23 mouse cellular contexts compared by ENCODE assay signal in the genomic region with DNA sequence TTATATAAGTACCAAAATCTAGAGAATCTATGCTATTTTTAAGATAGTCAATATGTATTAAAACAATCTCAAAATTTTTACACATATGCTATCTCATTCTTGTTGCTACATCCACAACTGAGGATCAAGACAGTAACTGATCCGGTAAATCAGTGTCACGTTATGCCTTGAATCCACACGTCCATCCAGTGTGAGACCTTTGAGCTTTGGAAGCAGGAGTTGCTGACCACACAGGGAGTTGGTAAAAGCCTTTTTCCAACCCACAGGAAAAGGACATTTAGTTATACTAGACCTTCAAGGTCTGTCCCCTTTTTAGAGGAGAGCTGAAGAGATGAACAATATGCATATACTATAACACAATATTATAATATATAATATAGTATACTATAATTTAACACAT. TPM values are rescaled to one million over a fixed set of nuclear protein-coding genes. Genes with fewer than 3 reads are reported as not detected.
DNase-seq lines count a peak whose midpoint lies in the region; ATAC-seq and TF ChIP-seq lines count a peak whose summit lies in the region.
"Had no signal": no experiment of that assay in that cellular context is flagged by ENCODE, and none has a peak within 500 bp of the region (broad histone marks: within the 10 kb centered on the region; RNA-seq: fewer than 3 reads in every experiment).

No protein-coding gene starts in this region.

- H3K4me3 ChIP-seq in kidney, adult 2 months (ENCODE audit: insufficient read depth, low read depth, low read length): no peak overlapping the region
- H3K4me3 ChIP-seq in kidney, embryonic 15.5 days (replicated peaks): no peak overlapping the region
- H3K4me3 ChIP-seq in kidney, postnatal 0 days (replicated peaks; ENCODE audit: low read depth, low read length): no peak overlapping the region
- no peak overlapping the region for H3K4me3 ChIP-seq in kidney, embryonic 16.5 days (ENCODE audit: low read length)
- H3K4me3 ChIP-seq in thymus, adult 2 months (ENCODE audit: control insufficient read depth, insufficient read depth, low read length): no peak overlapping the region
- H3K4me3 ChIP-seq in forebrain, embryonic 15.5 days: no peak overlapping the region
- H3K4me3 ChIP-seq: embryonic facial prominence, embryonic 13.5 days; embryonic facial prominence, embryonic 15.5 days; erythroblast, embryonic 14.5 days; forebrain, embryonic 10.5 days; forebrain, embryonic 12.5 days had no signal

- H3K9me3 ChIP-seq in kidney, embryonic 15.5 days (replicated peaks): no peaks in the 10 kb centered on the region
- no peaks in the 10 kb centered on the region for H3K9me3 ChIP-seq in kidney, postnatal 0 days (replicated peaks; ENCODE audit: low read length)
- no peaks in the 10 kb centered on the region for H3K9me3 ChIP-seq in kidney, embryonic 16.5 days (ENCODE audit: low read length)
- H3K9me3 ChIP-seq in forebrain, embryonic 15.5 days: no peaks in the 10 kb centered on the region
- H3K9me3 ChIP-seq: embryonic facial prominence, embryonic 13.5 days; embryonic facial prominence, embryonic 15.5 days; forebrain, embryonic 10.5 days; forebrain, embryonic 12.5 days had no signal

- no peaks in the 10 kb centered on the region for H3K27me3 ChIP-seq in kidney, adult 2 months (replicated peaks; ENCODE audit: control insufficient read depth, insufficient read depth, low read length)
- no peaks in the 10 kb centered on the region for H3K27me3 ChIP-seq in kidney, embryonic 15.5 days
- H3K27me3 ChIP-seq in kidney, postnatal 0 days (ENCODE audit: insufficient read depth, low read length): no peaks in the 10 kb centered on the region
- no peaks in the 10 kb centered on the region for H3K27me3 ChIP-seq in kidney, embryonic 16.5 days (ENCODE audit: insufficient read depth, low read length)
- H3K27me3 ChIP-seq in thymus, adult 2 months (ENCODE audit: control insufficient read depth, insufficient read depth, low read length): no peaks in the 10 kb centered on the region
- no peaks in the 10 kb centered on the region for H3K27me3 ChIP-seq in forebrain, embryonic 15.5 days
- H3K27me3 ChIP-seq: embryonic facial prominence, embryonic 13.5 days; embryonic facial prominence, embryonic 15.5 days; forebrain, embryonic 12.5 days had no signal

- no peak for TF ChIP-seq CTCF in kidney, adult 2 months (conservative IDR thresholded peaks at IDR 0.05; ENCODE audit: insufficient read depth, insufficient read length, low read depth, low read length)
- TF ChIP-seq CTCF in kidney, postnatal 0 days (IDR thresholded peaks at IDR 0.05; ENCODE audit: low read depth): no peak
- TF ChIP-seq CTCF in thymus, adult 2 months (IDR thresholded peaks at IDR 0.05; ENCODE audit: borderline replicate concordance, control insufficient read depth, extremely low read depth, insufficient read depth, low read length, poor library complexity): no peak

- no peak for ATAC-seq in kidney, embryonic 15.5 days (replicated peaks; ENCODE audit: low FRiP score)
- peak; percentile 52; the same call in 1 of the 2 replicates for ATAC-seq in kidney, postnatal 0 days (replicated peaks; ENCODE audit: low FRiP score, low read depth)
- no peak for ATAC-seq in kidney, embryonic 16.5 days (ENCODE audit: low FRiP score, low TSS enrichment)
- no peak for ATAC-seq in forebrain, embryonic 15.5 days (replicated peaks)
- ATAC-seq: forebrain, embryonic 14.5 days had no signal

- H3K4me1 ChIP-seq in kidney, adult 2 months (ENCODE audit: control insufficient read depth, insufficient read depth, low read length): no peaks in the 10 kb centered on the region; the same call in 1 of the 2 replicates
- H3K4me1 ChIP-seq in kidney, embryonic 15.5 days: no peaks in the 10 kb centered on the region
- H3K4me1 ChIP-seq in kidney, postnatal 0 days (replicated peaks; ENCODE audit: insufficient read depth, low read length): no peaks in the 10 kb centered on the region
- no peaks in the 10 kb centered on the region for H3K4me1 ChIP-seq in kidney, embryonic 16.5 days (ENCODE audit: insufficient read depth, low read length)
- H3K4me1 ChIP-seq in thymus, adult 2 months (replicated peaks; ENCODE audit: control insufficient read depth, insufficient read depth, low read length): peaks cover 22% of the 10 kb centered on the region
- H3K4me1 ChIP-seq in forebrain, embryonic 15.5 days: no peaks in the 10 kb centered on the region
- H3K4me1 ChIP-seq: embryonic facial prominence, embryonic 13.5 days; embryonic facial prominence, embryonic 15.5 days; forebrain, embryonic 10.5 days; forebrain, embryonic 12.5 days had no signal

- WGBS in kidney, adult 2 months: 61% methylated on average over 3 of the region's 3 CpGs
- WGBS in kidney, embryonic 15.5 days: 83% methylated on average over 3 of the region's 3 CpGs
- 73% methylated on average over 3 of the region's 3 CpGs for WGBS in kidney, postnatal 0 days
- 79% methylated on average over 3 of the region's 3 CpGs for WGBS in kidney, embryonic 16.5 days
- WGBS in thymus, adult 2 months: 92% methylated on average over 3 of the region's 3 CpGs
- 84% methylated on average over 3 of the region's 3 CpGs for WGBS in forebrain, embryonic 15.5 days

- H3K27ac ChIP-seq in kidney, adult 2 months (ENCODE audit: insufficient read depth, low read depth, low read length): no peak overlapping the region
- H3K27ac ChIP-seq in kidney, embryonic 15.5 days: no peak overlapping the region
- no peak overlapping the region for H3K27ac ChIP-seq in kidney, postnatal 0 days
- no peak overlapping the region for H3K27ac ChIP-seq in kidney, embryonic 16.5 days (ENCODE audit: low read length)
- peak overlapping the region; percentile 40 for H3K27ac ChIP-seq in thymus, adult 2 months (ENCODE audit: control insufficient read depth, insufficient read depth, low read length)
- H3K27ac ChIP-seq in forebrain, embryonic 15.5 days (replicated peaks): no peak overlapping the region
- H3K27ac ChIP-seq: embryonic facial prominence, embryonic 13.5 days; embryonic facial prominence, embryonic 15.5 days; forebrain, embryonic 10.5 days; forebrain, embryonic 12.5 days had no signal

- no peaks in the 10 kb centered on the region; the same call in 1 of the 2 replicates for H3K36me3 ChIP-seq in kidney, adult 2 months (ENCODE audit: control insufficient read depth, insufficient read depth, low read length)
- peaks cover 84% of the 10 kb centered on the region for H3K36me3 ChIP-seq in kidney, embryonic 15.5 days
- H3K36me3 ChIP-seq in kidney, postnatal 0 days (ENCODE audit: insufficient read depth, low read length): peaks cover 22% of the 10 kb centered on the region
- H3K36me3 ChIP-seq in kidney, embryonic 16.5 days (ENCODE audit: insufficient read depth, low read length): peaks cover 37% of the 10 kb centered on the region
- H3K36me3 ChIP-seq in thymus, adult 2 months (ENCODE audit: control insufficient read depth, insufficient read depth, low read length): peaks cover 6% of the 10 kb centered on the region; the same call in 1 of the 2 replicates
- peaks cover 48% of the 10 kb centered on the region for H3K36me3 ChIP-seq in forebrain, embryonic 15.5 days

- DNase-seq in kidney, adult 2 months: peak; percentile 56
- DNase-seq in kidney, postnatal 0 days (ENCODE audit: low spot score): no peak
- no peak for DNase-seq in thymus, adult 2 months
- DNase-seq in thymus, postnatal 10 days (ENCODE audit: low spot score in 2 of 2): no peak
- DNase-seq: adrenal gland, adult 2 months; adrenal gland, postnatal 10 days; adrenal gland, postnatal 25 days; cerebellum, adult 11 months; cerebellum, adult 18-20 months; cerebellum, adult 8-10 months; cerebellum, adult 9-11 months; cerebellum, postnatal 14 days; cerebellum, postnatal 36 days; embryo, embryonic 11 days had no signal

- no peak overlapping the region for H3K4me2 ChIP-seq in kidney, embryonic 15.5 days
- no peak overlapping the region for H3K4me2 ChIP-seq in kidney, postnatal 0 days (ENCODE audit: low read length)
- H3K4me2 ChIP-seq in kidney, embryonic 16.5 days (replicated peaks; ENCODE audit: low read depth, low read length): no peak overlapping the region
- H3K4me2 ChIP-seq in forebrain, embryonic 15.5 days (replicated peaks): no peak overlapping the region
- H3K4me2 ChIP-seq: embryonic facial prominence, embryonic 13.5 days; embryonic facial prominence, embryonic 15.5 days; forebrain, embryonic 12.5 days had no signal

- TF ChIP-seq POLR2A in kidney, adult 2 months (IDR thresholded peaks at IDR 0.05; ENCODE audit: low read depth, low read length): no peak
- TF ChIP-seq POLR2A in thymus, adult 2 months (IDR thresholded peaks at IDR 0.05; ENCODE audit: control insufficient read depth, extremely low read depth, insufficient read depth, low read length, poor library complexity): no peak

- H3K9ac ChIP-seq in kidney, embryonic 15.5 days: no peak overlapping the region
- no peak overlapping the region for H3K9ac ChIP-seq in kidney, postnatal 0 days (ENCODE audit: low read depth, low read length)
- H3K9ac ChIP-seq in kidney, embryonic 16.5 days (replicated peaks; ENCODE audit: low read length): no peak overlapping the region
- H3K9ac ChIP-seq in forebrain, embryonic 15.5 days (replicated peaks): no peak overlapping the region
- H3K9ac ChIP-seq: embryonic facial prominence, embryonic 13.5 days; embryonic facial prominence, embryonic 15.5 days; forebrain, embryonic 12.5 days had no signal

RNA-seq across cellular contexts. Expression of a gene that starts 13.6 kb away (rescaled TPM):
- polyA plus RNA-seq in kidney, adult 2 months (2012; rRNA removed): 2.9 and 5.6 TPM in 2 replicates
- 67.1 and 73.9 TPM in 2 replicates for polyA plus RNA-seq in kidney, embryonic 15.5 days (2015; fragmentation: Nextera tagmentation; extraction: Ambion mirVana)
- polyA plus RNA-seq in kidney, postnatal 0 days (2015; fragmentation: Nextera tagmentation; extraction: Ambion mirVana): 56.8 and 58.9 TPM in 2 replicates
- 61.1 and 71.0 TPM in 2 replicates for polyA plus RNA-seq in kidney, embryonic 16.5 days (2015; fragmentation: Nextera tagmentation; extraction: Ambion mirVana)
- polyA plus RNA-seq in thymus, adult 2 months (2012; rRNA removed): 3.0 and 3.9 TPM in 2 replicates
- 72.9 and 80.1 TPM in 2 replicates for polyA plus RNA-seq in forebrain, embryonic 15.5 days (2015; fragmentation: Nextera tagmentation; extraction: Ambion mirVana)

RNA-seq across cellular contexts. Expression of a gene that starts 24.7 kb away (rescaled TPM):
- 9.5 and 11.7 TPM in 2 replicates for polyA plus RNA-seq in kidney, adult 2 months (2012; rRNA removed)
- 106 and 109 TPM in 2 replicates for polyA plus RNA-seq in kidney, embryonic 15.5 days (2015; fragmentation: Nextera tagmentation; extraction: Ambion mirVana)
- 88.1 and 92.2 TPM in 2 replicates for polyA plus RNA-seq in kidney, postnatal 0 days (2015; fragmentation: Nextera tagmentation; extraction: Ambion mirVana)
- 103 and 106 TPM in 2 replicates for polyA plus RNA-seq in kidney, embryonic 16.5 days (2015; fragmentation: Nextera tagmentation; extraction: Ambion mirVana)
- 8.5 and 9.3 TPM in 2 replicates for polyA plus RNA-seq in thymus, adult 2 months (2012; rRNA removed)
- polyA plus RNA-seq in forebrain, embryonic 15.5 days (2015; fragmentation: Nextera tagmentation; extraction: Ambion mirVana): 87.9 and 88.1 TPM in 2 replicates
